Mouse (Mus musculus) thymus, postnatal 36 days (tissue): Measurements from ENCODE around the gene Tfap2a.
A peak's percentile ranks its signal among the peaks of the same experiment; 100 is the strongest.

Source experiments
- DNase-seq, 2 experiments: peaks; one replicate each; pipeline ENCODE4 v3.0.0; 2022; ENCODE audit warnings: mixed read lengths in 2 of 2

The Tfap2a gene

DNA sequence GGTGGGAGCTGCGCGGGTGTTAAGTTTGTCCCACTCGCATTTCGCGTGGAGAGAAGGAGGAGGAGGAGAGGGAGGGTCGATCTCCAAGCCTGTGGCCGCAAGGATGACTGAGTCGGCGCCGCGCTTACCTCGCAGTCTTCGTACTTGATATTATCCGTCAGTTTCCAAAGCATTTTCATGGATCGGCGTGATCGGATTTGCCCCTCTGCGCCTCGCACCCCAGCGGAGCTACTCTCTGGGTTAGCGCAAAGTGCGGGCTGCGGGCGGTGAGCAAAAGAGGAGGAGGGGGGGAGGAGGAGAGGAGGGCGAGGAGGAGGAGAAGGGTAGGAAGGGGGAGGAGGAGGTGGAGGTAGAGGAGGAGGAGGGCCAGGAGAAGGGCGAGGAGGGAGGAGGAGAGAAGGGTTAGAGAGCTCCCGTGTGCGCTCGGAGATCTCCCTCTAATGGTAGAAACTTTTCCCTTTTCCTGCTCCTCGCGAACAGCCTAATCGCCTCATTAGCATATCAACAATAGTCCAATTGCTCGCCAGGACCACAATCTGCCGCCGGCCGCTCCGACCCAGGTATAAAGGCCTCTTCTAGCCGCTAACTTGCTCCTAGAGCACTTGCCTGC, 4.5 kb downstream of the Tfap2a start:
- no peak for DNase-seq

DNA sequence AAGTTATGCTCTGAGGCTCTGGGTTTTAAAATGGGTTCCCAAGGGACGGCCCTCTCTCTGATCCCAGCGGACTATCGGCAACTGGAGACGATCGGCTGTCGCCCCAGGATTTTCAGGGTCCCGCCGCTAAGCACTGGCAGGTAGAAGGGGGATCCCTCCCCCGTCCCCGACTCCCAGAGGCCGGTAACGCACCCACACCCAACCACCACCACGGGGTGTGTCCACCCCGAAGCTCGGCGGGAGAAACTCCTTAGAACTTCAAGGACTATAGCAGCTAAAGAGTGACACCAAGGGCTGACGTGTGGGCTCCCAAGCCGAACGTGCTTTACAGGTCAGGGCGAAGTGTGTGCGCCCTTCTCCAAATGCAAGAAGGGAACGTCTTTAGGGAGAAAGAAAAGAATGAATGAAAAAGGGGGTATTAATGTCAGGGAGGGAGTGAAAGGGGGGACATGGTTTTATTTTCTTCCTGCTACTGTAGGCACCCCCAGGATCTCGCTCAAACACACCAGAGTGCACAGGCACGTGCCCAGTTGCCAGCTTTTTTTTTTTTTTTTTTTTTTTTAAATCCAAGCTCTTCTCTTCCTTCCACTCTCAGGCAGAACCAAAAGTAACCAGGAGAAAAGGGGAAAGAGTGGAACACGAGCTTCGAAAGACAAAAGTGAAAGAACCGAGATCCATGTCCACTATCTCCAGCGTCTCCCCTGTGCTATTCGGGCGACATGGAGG, 5.2 kb downstream of the Tfap2a start:
- no peak for DNase-seq

- DNase-seq = no peak
Measured at GRCm38 (mm10) chr13:40732085-40732484, 6.1 kb downstream of the Tfap2a start.

DNA sequence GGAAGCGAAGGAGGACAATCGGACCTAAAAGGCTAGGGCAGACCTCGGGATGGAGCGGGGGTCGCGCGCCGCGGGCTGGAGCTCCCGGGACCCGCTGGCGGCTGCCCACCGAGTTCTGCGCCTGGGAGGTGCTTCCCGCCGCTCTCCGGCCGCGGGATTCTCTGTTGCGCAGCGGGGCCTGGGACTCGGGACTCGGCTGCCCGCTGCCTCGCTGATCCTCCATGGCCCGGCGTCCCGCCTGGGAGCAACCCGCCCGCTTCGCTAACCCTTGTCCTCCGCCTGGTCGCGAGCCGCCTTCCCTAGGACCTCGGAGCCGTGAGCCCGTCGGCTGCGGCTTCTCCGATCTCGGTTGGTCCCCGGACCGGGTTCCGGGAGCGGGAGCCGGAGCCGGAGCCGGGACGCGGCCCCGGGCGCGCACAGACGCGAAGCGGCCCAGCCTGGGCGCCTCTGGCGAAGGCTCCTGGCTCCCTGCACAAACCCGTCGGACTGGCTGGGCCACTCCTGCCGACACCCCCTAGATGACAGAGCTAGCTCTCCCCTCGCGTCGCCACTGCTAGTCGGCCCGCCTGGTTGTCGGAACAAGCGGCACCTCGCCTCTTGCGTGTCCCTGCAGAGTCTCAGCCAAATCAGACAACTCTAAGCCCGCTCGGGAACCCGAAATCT, 6.9 kb downstream of the Tfap2a start:
- DNase-seq = peak; percentile 12 to 22

DNA sequence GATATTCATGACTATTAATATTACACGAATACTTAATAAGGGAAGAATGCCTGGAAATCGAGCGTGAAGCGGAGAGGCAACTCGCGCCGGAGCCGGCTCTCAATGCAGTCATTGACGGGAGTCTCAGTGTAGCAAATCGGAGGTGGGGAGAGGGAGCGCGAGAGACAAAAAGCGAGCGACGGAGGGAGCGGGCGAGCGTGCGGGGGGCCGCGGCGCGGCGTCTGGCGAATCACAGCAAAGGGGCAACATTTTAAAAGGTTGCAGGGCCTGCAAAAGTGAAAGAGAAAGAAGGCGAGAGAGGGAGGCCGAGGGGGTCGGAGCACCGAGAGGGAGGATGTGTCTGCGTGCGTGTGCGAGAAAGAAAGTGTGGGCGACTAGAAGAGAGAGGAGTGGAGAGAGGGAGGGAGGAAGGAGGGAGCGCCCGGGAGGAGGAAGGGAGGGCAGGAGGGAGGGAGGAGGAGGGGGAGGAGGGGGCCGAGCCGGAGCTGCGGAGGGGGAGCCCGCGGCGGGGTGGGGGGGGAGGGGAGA, 7.5 kb downstream of the Tfap2a start:
- peak; percentile 29 to 38 for DNase-seq

DNA sequence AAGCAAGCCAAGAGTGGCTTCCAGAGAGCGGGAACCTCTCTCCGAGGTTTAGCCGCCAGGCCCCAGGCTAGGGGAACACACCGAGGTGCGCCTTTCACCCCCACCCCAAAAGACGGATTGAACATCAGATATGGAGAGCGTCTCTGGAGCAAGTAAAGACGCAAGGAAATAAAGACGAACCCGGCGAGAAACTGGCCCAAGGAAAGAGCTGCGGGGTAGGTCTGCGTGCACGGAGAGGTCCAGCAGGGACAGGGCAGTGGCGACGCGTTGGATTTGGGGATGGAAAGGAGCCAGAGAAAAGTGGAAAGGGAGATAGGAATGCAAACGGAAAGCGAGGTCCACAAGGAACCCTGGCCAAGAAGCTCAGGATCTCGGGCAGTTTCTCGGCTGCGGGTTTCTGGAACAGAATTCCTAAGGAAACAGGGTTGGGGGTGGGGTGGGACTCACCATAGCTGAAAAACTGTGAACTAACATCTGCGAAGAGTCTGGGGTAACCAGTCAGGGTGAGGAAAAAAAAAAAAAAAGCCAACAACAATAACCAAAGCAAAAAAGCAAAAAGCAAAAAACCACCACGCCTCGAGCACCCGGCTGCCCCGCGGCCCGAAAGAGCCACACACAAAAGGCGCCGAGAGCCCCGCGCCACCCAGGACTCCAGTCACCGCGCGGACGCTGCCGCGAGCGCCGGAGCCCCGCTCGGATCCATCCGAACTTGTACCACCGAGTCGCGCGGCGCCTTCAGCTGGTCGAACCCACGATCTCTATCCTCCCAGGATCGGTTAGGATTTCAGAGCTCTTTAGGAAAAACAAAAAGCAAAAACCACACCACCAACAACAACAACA, 8.4 kb downstream of the Tfap2a start:
- no peak for DNase-seq

- DNase-seq = no peak
Measured at GRCm38 (mm10) chr13:40729037-40729436, 9.1 kb downstream of the Tfap2a start.

DNA sequence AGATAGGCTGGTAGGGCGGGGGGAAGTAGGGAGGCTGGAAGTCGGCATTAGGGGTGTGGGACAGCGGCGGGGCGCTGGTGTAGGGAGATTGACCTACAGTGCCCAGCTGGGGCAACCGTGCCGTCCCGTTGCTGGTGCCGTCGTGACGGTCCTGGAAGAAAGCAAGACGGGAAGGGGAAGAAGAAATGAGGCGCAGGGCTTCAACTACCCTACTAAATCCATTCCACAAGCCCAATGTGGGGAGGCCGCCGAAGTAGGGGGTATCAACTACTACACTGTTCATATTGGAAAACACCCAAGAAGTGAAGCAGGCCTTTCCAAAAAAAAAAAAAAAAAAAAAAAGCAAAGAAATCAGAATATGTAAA, 9.6 kb downstream of the Tfap2a start:
- no peak for DNase-seq

GRCm38 (mm10) chr13:40727731-40728625, 10.2 kb downstream of the Tfap2a start:
- no peak for DNase-seq

DNA sequence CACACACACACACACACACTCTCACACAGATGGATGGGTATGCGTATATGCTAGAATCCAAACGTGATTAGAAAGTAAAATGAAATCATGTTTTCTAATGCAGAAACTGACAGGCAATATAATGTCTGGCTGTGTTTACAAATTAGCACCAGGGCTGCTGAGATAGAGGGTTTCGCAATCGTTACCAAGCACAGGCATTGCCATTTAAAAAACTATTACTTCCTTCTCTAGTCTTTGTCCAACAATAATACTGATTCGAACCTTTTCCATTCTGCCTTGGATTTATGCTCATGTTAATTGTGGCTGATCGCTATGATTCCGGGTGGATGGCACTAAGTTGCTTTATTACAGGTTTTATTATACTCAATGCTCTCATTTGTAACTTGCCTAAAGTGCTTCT, 12.3 kb downstream of the Tfap2a start:
- no peak for DNase-seq

DNA sequence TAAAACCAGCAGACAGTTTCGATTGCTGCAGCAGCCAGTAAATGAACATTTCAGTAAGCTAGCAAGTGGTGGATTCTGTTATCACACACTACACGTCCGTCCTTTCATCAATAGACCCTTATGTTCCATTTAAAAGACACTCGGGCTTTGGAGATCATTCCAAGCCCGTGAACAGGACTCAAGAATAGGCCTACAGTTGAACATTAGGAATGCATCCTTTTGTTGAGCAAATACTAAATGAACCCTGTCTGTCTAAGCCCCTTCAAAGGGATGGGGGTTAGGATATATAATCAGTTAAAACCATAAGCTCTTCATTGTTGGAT, 14.6 kb downstream of the Tfap2a start:
- no peak for DNase-seq

- DNase-seq = peak; percentile 87 to 89
Measured at GRCm38 (mm10) chr13:40722741-40723597, 15.2 kb downstream of the Tfap2a start.

GRCm38 (mm10) chr13:40719741-40720082, 18.5 kb downstream of the Tfap2a start:
- no peak for DNase-seq

DNA sequence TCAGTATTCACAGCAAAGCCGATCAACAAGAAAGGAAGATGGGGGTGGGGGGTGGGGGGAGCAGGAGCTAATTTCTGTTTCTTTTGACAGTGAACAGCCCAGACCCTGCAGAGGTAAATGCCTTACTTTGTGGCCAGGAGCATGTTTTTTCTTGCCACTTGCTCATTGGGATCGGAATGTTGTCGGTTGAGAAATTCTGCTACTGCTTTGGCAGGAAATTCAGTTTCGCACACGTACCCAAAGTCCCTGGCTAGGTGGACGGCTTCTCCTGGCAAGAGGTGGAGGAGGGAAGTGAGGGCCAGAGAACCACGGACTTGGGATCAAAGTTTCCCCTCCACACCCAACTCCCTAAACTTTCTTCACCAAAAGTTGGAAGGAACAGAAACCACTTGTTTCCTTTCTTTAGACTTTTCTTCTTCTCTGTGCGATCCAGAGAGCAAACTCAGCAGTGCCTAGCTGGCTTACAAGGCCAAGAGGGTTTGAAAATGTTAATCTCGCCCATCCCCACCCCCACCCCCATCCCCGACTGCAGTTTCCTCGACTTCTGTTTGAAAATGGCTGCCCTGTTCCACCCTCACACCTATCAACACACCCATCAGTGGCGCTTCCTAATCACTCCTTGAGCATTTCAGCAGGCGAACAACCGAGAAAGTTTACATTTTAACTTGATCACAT, 19.0 kb downstream of the Tfap2a start:
- no peak for DNase-seq

DNA sequence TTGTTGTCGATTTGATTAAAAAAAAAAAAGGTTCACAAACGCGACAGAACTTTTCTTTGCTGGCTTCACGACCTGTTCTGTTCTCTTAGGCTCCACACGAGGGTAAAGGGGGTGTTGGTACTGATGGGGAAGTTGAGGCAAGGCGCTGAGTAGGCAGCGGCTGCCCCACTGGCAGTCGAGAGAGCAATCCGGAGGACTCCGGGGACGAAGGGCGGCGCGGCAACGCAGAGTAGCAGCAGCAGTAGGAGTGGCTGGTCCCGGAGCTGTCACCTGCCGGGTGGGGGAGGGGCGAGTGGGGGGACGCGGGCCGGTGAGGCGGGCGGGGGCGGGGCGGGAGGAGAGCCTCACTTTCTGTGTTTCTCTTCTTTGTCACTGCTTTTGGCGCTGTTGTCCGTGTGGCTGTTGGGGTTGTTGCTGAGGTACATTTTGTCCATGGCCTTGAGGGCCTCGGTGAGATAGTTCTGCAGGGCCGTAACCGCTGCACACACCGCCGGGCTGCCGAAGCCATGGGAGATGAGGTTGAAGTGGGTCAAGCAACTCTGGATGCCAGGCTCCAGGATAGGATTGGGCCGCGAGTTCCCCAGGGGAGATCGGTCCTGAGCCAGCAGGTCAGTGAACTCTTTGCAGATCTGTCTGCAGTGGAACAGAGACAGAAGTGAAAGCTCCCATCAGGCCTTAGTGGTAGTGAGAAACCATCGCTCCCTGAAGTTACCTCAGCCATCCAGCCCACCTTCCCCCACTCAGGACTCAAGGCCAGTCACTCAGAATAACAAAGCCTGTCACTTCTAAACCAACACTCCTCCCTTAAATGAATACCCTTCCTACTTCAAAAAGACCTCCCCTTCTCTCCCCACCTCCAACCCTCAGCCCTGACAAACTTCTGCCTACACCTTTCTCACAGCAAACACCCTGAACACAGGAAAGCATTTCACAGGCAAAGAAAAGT, 21.1 kb downstream of the Tfap2a start:
- peak; percentile 15 to 27 for DNase-seq

DNA sequence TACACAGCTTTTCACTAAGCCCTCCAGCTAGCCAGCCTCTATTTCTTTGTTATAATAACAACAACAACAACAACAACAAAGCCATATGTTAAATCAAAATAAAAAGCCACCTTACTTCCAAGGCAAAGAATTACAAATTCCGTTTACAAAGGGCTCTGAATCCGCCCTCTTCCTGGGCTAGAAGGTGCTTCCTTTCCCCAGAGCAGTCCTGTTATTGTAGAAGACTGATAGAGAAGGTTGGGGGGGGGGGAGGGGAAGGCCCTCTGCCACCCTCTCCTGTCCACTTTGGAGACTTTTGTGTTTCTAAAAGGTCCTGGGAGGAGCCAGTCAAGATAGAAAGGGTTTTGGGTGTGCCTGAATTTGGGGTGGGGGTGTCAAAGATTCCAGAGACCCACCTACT, 23.6 kb downstream of the Tfap2a start:
- no peak for DNase-seq

GRCm38 (mm10) chr13:40713681-40714080, 24.5 kb downstream of the Tfap2a start:
- DNase-seq = no peak

DNA sequence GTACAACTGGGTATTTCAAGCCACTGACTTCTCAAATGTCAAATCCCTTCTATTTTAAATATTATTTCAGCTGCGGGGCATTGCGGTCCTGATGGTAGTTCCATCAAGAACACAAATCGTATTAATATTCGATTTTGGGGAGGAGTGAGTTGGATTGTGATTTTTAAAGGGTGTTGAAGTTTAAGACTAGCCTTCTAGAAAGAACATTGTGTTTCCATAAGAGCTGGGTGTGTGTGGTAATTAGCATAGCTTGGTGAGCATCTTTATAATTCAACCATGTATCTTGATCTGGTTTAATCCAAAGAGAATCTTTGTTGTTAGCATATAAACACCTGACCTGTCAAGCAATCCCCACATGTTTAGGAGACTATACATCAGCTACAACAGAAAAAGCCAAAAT, 24.9 kb downstream of the Tfap2a start:
- no peak for DNase-seq

- DNase-seq = no peak
Measured at GRCm38 (mm10) chr13:40712526-40712832, 25.7 kb downstream of the Tfap2a start.
